Mouse (Mus musculus): ENCODE data around the gene Slc41a3.

Slc41a3 gene

DNA sequence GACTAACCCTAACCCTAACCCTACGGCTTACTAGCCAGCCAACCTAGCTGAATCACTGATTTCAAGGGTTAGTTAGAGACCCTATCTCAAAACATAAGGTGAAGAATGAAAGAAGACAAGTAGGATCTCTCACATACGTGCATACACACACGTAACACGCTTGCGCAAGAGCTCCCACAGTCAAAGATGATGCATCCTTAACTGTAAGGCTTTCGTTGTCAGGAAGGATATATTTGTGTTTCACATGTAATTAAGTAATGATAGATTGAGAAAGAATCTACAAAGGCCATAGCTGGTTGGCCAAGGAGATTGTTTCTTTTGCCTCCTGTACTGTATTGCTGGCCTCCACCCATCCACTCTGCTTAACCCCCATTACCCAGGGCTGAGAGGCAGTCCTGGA, 83.5 kb downstream of the Slc41a3 start:
- DNase-seq = no peak

DNA sequence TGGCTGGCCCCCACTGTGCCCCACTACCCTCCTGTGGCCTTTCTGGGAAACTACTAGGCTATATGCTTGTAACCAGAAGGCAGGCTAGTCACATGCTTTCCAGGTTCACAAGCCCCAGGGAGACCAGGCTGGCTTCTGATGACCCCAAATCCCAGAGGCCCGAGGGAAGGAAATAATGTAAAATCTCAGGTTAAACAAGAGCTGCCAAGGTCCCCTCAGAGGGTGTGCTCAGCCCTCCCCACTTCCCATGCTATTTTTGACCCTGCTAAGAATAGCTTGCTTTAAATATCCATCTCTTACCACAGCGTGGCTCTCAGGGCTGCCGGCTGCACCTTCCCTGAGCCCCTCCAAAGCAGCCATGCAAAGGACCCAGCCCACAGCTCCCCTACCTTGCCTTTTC, 84.2 kb downstream of the Slc41a3 start:
- no peak for DNase-seq

DNA sequence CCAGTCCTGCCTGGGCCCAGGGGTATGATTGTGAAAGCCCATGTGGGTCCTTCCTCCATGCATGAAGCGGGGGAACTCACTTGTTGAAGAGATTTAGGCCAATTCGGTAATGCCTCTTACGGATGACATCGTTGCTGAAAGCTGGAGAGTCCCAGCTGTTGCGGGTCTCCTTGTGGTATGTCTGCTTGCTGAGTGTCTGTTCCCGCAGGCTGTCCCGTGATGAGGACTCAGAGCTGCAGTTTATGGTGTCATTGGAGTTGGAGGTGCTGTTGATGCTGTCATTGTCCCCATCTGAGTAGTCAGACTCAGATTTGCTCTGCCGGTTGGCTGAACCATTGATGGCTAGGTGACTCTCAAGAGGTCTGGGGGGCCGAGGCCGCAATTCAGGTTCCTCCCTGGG, 85.0 kb downstream of the Slc41a3 start:
- no peak for DNase-seq

DNA sequence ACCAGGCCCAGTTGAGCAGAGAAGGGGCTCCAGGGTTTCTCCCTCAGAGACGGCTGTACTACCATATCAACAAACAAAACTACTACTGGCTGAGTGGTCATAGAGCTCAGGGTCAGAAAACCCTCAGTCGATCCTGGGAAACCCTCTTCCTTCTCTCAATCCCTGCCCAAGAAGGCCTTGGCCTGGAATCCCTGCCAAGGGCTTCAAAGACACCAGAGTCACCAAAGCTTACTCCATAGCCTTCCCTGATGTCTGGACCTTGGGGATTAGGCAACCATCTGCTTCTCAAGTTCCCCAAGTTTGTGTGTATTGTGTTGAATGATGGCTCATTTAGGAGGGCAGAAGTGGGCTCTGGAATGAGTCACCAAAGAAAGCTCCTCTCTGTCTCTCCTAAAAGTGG, 87.4 kb downstream of the Slc41a3 start:
- DNase-seq = no peak

DNA sequence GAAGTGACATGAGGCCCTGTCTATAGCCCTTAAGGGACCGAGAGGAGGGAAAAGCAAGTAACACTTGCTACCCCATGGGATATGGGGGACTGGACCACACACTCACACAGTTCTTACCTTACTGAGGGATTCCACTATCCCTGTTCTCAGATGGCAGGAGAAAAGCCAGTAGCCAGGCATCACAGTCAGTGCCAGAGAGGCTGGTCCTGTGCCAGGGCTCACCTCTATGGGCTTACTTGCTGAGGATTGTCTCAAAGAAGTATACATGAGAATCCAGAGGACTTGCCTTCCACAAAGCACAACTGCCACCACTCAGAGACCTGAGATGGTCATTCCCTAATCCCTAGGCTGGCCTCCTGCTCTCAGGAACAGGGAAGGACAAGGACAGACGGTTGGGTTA, 87.9 kb downstream of the Slc41a3 start:
- no peak for DNase-seq

DNA sequence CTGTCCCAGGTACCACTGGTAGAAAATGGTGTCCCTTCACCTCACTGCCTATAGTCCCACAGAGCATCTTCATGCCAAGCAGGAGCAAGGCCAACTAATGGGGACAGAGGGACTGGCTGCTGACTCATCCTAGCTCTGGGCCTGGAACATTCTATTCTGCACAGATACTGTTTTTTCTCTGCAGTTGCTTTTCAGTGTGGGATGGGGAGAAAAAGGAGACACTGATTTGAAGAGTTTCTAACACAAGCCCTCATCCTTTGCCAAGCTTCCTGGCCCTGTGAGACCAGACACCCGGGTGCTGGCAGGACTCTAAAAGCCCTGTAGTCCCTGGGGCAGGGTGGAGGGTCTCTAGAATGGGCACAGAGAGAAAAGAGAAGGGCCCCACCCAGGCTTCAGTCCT, 91.2 kb downstream of the Slc41a3 start:
- DNase-seq = no peak

Measured in retina, postnatal 1 day (tissue).